Mouse (Mus musculus) ovary, adult 18-20 months (tissue): ENCODE data around the gene Arid1a.
"Not testable (repeated sequence)": the region's sequence is repeated elsewhere in the genome, so short reads cannot be mapped to it uniquely, and the experiment has no call there.

Source experiments
- DNase-seq: peaks from one replicate; pipeline ENCODE4 v3.0.0; 2022; ENCODE audit warnings: low spot score, mixed read lengths

Arid1a gene

DNA sequence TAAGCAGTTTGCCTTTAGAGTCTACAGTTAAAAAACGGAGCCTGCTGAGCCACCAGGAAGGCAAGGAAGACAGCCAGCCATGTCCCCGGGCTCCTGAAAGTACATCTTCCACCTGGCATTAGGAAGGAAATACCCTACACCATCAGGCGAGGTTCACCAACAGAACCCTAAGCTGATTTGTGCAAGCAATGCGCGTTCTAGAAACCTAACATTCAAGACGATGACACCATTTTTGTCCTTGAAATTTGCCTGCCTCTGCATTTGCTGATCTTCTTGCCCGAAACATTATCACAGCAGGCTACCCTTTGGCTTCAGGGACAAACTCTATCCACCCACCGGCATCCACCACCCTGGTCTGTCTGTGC is 82.3 kb downstream of the Arid1a start:
- no peak for DNase-seq

DNA sequence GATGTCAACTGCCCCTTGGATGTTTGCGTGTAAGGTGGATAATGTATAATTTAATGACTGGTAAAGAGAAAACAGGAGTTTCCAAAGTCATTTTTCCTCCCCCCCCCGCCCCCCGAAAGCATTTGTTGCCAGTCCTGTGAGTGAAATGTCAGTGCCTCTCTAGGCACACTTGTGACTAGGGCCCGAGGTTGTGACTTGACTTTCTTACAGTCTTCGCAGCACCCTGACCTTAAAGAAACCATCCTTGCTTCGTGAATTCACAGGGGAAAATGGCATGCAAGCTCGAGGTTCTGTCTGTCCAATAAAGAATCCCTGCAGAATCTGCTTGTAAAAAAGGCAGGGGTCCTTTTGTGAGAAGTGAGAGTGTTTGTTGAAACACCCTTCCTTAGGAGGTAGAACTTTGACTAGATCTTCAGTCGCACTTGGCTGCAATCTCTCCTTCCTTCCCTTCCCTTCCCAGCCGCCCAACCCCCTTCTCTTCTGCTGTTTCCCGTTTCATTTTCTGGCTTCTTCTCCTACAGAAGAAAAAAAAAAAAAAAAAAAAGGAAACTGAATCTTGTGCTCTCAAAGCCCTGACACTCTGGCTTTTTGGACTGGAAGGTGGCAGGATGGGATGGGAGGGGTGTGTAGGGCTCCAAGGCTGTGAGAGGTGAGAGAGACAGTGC is 82.8 kb downstream of the Arid1a start:
- DNase-seq: no peak

DNA sequence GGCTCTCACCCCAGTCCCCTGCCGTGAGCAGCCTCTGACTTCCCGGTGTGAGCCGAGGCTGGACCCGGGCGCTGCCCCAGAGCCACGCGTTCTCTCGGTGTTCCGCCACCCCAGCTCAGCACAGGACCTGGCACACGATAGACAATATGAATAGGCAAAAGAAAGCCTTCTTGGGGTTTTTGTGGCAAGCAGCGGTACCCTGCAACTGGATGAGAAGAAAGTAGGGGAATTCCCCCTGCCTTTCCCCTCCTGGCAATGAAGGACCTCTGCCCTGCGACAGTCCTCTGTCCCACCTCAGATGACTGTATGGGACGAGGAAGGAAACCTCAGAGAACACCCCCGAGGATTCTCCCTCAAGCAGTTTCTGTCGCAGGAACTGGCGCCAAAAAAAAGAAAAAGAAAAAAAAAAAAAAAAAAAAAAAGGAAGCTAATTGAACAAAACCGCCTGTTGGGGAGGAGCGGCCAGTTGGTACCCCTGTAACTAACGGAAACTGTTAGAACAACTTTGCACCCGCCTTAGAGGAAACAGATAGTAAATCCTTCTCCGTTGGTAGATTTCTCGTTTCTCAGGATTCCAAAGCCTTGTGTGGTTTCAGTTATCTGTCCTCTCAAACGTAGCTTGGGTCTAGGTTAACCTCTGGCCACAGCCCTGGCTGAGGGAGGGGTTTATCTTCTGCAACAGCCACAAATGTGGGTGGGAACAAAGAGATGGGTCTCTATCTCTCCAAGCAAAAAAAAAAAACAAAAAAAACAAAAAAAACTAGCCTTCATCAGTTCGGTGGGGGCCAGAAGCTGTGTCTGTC is 83.5 kb downstream of the Arid1a start:
- DNase-seq: peak; percentile 65

DNA sequence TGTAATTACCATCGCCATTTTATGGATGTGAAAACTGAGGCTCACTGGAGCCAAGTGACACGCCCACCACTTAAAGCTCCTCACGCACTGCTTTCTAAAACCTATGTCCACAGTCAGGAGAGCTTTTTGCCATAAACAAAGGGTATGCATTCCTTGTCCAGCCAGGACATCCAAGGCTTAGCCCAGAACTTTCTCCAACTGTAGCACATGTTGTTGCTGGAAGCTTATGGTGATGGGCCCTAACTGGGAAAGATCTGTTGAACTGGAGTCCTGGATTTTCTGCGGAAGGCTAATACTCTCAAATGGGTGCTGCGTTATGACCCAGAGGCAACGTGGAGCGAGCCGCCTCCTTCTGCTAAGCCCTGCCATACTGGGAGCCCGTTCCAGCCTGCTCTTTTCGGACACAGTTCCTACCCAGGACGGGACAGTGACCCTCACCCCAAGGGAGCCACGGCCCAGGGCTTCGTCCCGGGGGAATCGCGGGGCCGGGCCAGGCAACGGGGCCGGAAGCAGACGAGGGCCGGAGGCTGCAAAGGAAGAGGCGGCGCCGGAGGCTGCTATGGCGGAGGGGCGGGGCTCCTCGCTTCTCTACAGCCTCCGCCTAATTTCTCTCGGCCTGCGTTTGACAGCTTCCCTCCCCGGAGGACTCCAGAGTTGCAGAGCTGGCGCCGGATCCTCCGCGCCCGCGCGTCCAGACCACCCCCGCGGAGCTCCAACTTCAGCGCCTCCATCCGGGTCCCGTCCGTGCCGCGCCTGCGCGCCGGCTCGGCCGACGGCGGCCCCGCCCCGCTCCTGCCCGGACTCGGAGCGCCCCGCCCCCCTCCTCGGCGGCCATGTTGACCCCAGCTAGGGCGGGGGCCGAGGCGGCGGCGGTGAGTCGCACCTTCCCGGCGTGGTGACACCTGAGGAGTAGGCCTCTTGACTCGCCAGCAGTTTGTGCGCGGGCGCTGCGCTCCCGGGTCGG is 84.4 kb downstream of the Arid1a start, which contains the start of gene Pigv:
Gene Pigv (minus strand): TSS at position 767 of the 964 bp plus-strand sequence.
- peak; percentile 82 for DNase-seq

GRCm38 (mm10) chr4:133671184-133671880 is 85.2 kb downstream of the Arid1a start:
- peak; percentile 60 for DNase-seq

DNA sequence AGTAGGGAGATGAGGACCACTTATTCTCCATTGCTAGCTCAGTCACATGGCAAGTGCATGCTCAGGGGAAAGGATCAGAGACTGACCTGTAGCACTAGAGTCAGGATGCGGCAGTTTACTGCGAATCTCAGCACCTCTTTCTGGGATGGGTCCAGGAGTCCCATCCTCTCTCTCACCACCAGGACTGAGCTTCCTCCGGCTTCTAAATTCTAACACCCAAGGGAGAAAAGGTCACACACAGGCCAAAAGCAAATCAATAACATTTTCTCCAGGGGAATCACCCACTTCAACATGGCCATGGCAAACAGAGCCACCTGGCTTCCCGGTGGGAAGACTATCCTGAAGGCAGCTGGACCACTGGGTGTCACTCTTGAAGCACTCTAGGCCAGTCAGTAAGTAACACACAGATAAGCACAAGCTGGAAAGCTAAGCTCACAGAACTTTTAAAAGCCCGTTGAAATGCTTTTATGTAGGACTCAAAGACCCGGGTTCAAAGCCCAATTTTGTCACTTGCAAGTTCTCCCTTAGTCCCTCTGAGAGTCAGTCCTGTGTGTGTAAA is 86.8 kb downstream of the Arid1a start:
- DNase-seq: no peak

- no peak for DNase-seq
Observed at GRCm38 (mm10) chr4:133668537-133668936, 88.0 kb downstream of the Arid1a start.

GRCm38 (mm10) chr4:133666199-133666598 is 90.4 kb downstream of the Arid1a start:
- no peak for DNase-seq

GRCm38 (mm10) chr4:133665118-133665517 is 91.5 kb downstream of the Arid1a start:
- no peak for DNase-seq

DNA sequence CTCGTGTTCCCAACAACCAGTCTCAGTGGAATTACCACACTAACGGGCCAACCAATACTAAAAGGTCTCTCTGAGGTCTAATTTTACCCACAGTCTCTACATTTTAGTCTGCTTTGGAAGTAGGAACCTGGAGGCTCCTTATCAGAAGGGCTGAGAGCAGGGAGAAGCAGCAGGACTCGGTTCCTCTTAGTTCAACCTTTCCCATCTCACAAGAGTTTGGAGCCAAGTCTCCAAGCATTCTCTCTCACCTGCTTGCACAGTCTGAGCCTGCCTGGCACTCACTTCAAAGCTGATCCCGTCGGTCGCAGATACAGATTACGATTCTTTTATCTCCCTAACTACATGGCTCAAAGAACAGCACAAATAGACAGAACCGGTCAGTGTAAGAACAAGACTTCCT is 93.6 kb downstream of the Arid1a start:
- no peak for DNase-seq

DNA sequence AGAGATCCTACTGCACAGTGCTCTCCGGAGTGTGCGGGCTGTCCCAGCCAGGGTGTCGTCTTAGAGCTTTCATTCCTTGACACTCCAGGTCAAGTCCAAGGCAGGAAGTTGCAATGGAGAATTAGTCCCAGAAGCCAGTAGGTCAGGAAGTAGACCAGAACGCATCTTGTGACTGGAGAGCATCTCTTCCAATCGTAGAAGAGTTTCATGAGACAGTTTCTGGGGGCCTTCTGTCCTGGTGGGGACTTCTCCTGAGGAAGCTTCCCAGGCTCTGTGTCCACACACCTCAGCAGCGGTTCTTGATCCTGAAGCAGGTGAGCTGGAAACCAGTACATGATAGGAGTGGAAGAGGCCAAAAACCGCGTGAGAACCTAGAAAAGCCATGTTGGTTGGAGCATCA is 94.1 kb downstream of the Arid1a start:
- DNase-seq: no peak

DNA sequence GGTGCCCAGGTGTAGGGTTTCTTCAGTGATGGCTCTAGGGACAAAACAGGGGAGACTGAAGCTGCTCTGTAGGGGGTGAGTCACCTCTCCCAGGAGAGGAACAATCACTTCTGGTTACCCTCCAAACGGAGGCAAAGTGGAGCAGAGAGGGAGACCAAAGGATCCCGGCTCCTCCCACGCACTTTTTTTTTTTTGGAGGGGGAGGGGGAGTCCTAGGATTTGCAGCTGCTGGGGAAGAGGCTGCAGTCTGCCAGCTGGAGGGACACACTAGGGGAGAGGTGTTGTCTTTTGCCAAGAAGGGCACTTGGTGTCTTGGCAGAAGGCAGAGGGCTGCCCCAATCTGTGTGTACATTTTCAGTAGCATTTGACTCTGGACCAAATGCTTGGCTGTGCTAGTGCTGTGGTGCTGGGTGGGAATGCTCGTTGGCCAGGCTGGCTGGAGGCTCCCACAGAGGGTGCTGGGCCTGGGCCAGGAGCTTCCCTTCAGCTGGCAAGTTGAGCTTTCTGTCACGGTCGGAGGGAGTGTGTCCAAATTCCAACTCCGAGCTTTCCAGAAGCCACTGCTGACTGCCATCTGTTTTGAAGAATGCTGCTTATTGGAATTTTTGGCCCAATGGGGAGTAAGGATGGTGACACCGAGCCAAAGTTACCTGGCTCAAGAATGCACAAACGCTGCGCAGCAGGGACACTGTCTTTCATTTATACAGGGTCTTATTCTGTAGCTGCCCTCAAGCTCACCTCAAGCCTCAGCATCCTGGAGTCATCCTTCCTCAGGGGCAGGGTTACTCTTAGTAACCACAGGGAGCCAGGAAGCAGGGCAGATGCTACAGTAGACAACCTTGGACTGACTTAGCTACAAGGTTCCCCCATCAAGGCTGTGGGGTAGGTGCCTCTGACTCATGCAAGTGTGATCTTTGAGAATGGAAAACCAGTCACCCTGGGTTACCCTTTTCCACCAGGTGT is 96.1 kb downstream of the Arid1a start:
- DNase-seq: peak; percentile 77

DNA sequence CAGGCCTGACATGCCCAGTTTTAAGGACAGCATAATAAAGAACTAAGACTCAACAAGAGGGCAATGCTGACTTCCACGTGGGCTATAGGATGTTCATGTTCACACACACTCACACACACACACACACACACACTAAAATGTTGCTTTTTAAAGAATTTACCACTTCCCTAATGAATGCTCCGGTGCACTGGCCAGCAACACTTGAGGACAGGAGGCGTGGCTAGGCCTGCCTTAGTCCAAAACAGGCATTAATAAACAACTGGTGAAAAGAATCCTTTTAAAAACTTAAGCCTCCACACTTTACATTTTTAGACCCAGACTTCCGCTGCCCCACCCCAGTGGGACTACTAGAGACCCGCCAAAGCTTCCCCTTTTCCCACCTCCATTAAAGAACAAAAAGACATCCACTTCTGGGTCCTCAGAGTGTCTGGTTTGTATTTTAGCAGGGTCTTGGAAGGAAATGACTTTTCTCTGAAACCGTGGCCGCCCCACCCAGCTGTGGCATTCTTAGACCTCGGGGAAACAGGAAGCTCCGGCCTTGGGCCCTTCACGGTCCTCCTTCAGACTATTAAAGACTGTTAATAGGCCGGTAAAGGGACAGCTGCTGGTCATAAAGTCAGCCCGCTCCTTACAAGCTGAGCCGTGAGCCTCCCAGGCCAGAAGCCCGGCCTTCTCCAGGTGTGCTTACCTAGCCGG is 96.9 kb downstream of the Arid1a start:
- DNase-seq: no peak

- DNase-seq: no peak
Observed at GRCm38 (mm10) chr4:133658729-133659128, 97.8 kb downstream of the Arid1a start.

- DNase-seq: no peak
Observed at GRCm38 (mm10) chr4:133657829-133658458, 98.6 kb downstream of the Arid1a start.

DNA sequence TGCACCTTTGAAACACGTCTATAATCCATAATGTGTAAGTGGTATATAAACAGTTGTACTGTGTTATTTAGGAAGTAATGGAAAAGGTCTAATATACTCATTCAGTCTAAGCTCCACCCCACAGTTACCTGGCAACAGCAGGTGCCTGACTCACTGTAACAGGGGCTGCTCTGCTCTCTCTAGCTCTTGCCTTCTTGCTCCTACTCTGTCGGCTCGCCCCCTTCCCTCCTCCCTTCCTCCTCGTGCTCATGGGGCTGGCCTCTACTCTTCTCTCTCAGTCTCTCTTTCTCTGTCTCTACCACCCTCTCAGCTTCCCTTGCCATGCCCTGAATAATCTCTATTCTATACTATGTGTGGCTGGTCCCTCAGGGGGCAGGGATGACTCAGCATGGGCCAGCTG is 99.6 kb downstream of the Arid1a start:
- DNase-seq: no peak

DNA sequence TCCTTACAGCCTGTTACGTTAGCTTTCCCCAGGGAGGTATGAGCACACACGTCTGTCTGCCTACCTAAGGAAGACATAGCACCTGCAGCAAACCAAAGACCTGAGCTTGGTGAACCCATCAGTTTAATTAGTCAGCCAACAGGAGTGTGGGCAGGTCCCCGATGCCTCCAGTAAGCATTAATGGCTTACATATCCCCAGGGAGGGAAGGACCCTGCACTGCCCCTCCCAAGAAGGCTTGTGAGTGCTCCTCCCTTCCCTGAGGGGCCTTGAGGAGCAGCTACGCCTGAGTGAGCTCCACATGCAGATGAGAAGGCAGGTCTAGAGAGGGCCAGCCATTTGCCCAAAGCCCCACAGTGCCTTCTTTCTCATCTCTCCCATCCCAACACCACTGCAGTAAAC is 100.3 kb downstream of the Arid1a start:
- DNase-seq: no peak

GRCm38 (mm10) chr4:133654070-133654469 is 102.5 kb downstream of the Arid1a start:
- DNase-seq: not testable (repeated sequence)

DNA sequence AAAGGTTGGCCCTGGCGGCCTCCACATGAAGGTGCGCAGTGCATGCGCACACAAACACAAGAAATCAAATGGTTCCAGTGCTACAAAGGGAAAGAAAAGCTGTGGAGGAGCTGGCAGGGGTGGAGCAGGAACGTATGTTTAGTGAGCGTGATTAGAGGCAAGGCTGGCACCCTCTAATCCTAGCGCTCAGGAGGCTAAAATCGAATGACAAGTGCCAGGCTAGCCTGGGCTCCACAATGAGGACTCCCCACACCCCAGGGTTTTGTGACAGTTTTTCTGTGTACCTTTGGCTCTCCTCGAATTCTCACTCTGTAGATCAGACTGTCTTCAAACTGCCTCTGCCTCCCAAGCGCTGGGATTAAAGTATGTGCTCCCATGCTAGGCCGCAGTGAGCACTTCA is 103.8 kb downstream of the Arid1a start:
- no peak for DNase-seq
